Mouse (Mus musculus) left cerebral cortex, postnatal 4 days (tissue): ENCODE data around the gene Igsf21. TPM values are rescaled to one million over a fixed set of nuclear protein-coding genes. Genes with fewer than 3 reads are reported as not detected.
A peak's percentile ranks its signal among the peaks of the same experiment; 100 is the strongest.

Experiments used
- DNase-seq: peaks from one replicate; pipeline ENCODE4 v3.0.0-alpha.2; 2022
- intact Hi-C: fragments of 180-260 bp; cut with DNase I; formaldehyde crosslinking; loops from one replicate; pipeline ENCODE4 v1.15.1; 2025
- total RNA-seq, 2 experiments: library from RNA; stranded (reverse); gene quantifications; 2 replicates each; pipeline ENCODE4 v1.2.3; 2021

The Igsf21 gene
- total RNA-seq = 100 to 1,000 TPM; 104 to 114 TPM

DNA sequence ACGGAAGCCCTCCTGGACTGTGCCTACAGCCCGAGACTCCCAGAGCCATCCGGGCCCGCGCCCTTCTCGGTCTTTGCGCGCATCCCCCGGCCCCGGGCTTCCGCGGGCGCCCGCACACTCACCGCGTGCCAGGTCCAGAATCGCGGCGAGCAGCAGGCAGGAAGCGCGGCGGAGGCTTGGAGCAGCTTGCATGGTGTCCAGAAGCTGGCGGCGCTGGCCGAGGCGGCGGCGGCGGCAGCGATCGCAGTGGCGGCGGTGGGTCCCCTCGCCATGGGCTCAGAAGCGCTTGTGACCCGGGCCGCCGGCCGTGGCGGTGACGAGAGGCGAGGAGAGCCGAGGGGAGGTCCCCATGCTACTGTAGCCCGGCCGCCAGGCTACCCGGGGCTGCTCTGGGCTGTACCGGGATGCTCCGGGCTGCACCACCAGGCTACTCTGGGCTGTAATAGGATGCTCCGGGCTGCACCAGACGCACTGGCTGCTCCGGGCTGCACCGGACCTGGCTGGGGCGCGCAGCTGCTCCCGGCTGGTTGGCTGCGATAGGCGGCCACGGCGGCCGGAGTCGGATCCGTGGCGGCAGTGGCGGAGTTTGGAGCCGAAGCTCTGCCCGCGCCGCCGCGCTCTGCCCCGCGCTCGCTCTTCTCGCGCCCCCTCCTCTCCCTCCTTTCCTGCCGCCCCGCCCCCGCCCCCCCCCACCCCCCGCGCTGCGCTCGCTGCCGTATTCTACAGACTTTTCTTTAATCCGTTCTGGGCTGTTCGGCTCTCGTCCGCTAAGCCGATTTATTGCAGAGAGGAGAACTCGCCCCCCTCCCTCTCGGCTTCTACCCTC is at the start of gene Igsf21:
Igsf21 (minus strand) TSS at position 605 of the 826 bp plus-strand sequence.
- DNase-seq = peak; percentile 61
- intact Hi-C loops = loop anchor here (5.0 to 10.0 kb wide), 3 partner anchors 131 to 374 kb away; no protein-coding TSS in a partner anchor

DNA sequence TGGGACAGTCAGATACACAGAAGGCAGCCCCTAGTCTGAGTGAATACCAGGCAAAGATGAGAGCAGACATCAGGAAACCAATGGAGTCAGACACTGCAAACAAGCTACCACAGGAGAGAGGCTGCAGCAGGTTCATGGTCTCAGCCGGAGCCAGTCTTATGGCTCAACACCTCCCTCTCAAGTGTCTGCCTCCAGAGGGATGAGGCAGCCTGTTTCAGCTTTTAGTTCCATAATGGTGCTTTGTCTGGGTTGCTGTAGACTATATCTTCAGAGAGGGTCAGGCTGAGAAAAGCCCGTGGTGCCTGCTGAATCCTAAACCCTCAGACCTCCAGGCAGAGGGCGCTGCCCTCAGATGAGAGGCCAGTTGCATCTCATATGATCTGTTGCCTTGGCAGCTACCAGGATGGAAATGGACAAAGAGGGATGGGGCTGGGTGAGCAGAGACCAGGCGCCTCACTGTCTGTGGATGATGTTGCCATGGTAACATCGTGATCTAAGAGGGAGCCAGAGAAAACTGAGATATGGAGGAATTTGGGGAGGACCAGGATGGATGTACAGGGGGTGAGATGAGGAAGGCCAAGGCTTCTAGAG is 39.2 kb upstream of the Igsf21 start:
- peak; percentile 47 for DNase-seq
- intact Hi-C loops = no loop called here

DNA sequence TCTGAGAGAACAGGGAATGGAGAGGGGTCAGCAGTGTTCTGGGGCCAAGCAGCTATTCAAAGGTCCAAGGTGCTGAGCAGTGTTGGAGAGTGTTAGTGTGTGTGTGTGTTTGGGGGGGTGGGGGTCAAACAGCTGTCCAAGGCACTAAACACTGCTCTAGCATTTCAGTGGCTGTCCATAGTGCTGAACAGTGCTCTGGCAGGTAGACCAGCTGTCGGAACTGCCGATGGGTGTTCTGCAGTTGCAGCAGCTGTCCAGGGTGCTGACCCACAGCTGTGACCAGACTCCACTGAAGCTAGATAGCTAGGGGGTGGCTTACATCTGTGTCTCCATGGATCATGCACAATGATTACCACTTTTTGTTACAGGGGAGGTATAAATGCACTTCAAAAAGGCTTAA is 36.8 kb upstream of the Igsf21 start:
- DNase-seq = no peak
- intact Hi-C loops = no loop called here

DNA sequence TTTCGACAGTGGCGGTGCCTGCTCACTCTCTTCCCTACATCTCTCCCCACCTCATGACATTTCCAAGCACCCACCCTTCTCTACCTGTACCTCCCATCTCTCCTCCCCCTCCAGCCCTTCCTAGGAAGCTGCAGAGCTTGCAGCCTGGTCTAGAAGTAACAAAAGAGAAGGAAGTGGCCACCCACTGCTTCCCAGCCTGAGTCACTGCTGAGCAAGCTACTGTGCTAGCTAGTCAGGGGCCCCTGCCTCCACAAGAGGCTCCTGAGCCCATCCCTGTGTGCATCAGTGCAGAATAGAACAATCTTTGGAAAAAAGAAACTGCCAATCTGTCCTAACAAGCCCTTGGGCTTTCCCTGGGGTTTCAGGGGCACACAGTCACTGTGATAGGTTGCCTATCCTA is 31.7 kb upstream of the Igsf21 start:
- intact Hi-C loops = no loop called here
- no peak for DNase-seq

DNA sequence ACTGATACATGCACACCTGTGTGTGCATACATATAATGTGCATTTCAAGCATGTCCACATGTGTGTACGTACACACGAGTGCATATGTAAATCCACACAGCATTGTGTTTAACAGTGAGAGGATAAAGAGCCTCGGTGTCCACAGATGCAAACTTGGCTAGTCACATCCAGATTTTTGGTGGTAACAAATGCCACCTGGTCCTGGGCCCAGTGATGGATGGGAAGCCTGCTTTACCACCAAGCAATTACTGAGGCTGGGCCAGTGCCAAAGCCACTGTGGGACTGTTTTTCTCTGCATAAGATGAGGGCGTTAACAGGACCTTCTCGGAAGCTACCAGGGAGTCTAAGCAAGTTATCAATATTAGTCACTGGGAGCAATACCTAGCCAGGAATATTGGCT is 25.3 kb upstream of the Igsf21 start:
- peak; percentile 67 for DNase-seq
- intact Hi-C loops = no loop called here

DNA sequence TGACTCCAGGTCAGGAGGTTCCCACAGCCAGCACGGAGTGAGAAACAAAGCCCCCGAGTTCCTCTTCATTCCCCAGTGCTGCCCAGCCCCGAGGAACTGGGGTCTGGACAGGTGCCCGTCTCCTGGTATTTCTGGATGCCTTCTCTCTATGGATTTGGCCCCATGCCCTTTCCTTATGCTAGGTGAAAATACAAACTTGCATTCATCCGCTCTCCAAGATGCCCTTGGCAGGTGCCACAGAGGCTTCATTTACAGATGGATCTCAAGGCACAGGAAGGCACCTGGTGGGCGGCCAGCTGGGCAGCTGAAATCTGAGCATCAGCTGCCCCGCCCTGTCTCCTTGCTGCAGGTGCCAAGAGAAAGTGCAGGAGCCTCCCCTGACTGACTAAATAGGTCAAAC is 23.9 kb upstream of the Igsf21 start:
- peak; percentile 67 for DNase-seq
- intact Hi-C loops = no loop called here

DNA sequence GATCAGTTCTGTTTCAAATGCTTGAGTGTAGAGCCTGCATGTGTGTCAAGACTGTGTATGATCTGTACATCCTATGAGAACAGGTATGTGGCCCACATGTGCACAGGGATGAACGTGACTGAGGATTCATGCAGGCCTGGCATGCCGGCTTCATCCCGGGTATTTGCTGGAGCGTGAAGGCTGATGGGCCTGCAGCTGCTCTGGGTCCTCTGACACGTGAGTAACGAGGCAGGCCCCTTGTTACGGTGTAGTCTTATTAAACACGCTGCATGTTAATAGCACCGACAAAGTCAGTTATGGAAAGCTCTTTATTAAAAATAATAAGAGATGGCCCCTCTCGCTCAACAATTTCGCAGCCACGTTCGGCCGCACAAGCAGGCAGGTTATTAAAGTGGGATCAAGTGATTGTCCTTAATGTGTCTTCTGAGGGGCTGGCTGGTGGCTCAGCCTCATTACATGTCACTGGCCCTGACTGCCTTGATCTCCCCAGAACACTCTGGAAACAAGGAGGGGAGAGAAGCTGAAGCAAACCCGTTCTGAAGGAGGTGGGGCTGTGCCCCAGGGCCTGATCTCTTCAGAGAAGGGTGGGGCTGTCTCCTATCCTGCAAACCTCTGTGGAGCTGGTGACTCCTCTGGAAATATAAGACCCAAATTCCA is 22.7 kb upstream of the Igsf21 start:
- intact Hi-C loops = no loop called here

DNA sequence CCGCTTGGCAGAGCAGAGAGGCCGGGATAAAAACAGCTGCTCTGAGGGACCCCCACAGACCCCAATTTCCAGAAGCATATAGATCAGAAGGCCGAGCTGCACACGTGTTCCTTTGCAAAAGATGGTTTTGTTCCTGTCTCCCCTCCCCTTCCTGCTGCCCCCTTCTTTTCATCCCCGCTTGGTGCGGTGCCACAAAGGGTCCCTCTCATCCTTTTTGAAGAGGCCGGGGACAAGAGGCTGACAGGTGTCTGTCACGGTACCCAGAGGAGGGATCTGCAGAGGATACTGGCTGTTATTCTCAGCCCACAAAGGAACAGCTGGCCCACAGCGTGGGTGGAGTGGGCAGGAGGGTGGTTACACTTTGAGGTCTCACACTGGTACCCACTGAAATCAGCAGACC is 21.3 kb upstream of the Igsf21 start:
- intact Hi-C loops = no loop called here
- no peak for DNase-seq

More for the DNA sequence above, 22.7 kb upstream of the Igsf21 start:
- no peak for DNase-seq

DNA sequence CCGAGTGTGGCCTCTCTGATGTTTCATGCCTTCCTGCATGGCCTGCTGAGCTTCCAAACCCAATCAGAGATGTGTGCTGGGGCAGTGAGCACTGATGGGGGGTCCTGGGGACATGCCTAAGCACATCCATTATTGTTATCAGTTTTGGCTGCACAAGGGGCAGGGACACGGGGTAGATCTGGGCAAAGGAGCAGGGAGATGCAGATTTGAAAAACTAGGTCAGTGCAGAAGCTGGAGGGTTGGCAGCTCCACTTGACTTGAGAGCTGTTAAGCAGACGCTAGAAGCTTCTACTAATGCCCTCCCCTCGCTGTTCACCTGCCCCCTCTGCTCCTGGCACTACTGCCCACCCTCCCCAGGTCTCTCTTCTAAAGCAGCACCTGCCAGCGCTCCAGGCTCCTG is 20.5 kb upstream of the Igsf21 start:
- DNase-seq = no peak
- intact Hi-C loops = no loop called here

DNA sequence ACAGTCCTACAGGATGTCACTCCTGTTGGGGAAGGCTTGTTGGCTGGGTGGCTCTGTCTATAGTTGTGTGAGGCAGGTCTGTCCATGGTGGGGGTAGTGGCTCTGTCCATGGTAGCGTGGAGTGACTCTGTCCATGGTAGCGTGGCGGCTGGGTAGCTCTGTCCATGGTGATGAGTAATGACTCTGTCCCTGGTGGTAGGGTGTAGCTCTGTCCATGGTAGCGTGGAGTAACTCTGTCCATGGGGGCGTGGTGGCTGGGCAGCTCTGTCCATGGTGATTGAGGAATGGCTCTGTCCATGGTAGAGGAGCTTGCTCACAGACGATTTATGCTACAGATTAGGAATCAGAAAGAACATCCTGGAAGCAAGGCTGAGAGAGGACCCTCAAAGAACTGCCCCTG is 12.4 kb upstream of the Igsf21 start:
- no peak for DNase-seq
- intact Hi-C loops = no loop called here

DNA sequence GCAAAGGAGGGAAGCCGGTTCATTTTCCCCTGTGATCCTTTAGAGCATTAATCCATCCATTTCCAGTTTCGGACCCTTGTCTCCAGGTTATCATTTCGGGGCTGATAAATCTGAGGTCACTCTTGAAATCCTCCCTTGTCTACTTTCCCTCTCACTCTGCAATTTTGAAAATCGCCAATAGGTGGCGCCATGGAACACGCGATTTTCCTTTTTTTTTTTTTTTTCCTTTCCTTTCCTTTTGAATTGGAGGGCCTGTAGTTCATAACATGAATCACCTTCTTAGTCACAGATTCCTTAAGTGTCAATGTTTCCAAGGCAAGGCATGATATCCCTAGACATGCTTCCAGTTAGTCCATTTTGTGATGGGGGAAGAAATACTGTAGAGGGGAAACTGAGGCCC is 5.8 kb upstream of the Igsf21 start:
- intact Hi-C loops = no loop called here
- peak; percentile 55 for DNase-seq

DNA sequence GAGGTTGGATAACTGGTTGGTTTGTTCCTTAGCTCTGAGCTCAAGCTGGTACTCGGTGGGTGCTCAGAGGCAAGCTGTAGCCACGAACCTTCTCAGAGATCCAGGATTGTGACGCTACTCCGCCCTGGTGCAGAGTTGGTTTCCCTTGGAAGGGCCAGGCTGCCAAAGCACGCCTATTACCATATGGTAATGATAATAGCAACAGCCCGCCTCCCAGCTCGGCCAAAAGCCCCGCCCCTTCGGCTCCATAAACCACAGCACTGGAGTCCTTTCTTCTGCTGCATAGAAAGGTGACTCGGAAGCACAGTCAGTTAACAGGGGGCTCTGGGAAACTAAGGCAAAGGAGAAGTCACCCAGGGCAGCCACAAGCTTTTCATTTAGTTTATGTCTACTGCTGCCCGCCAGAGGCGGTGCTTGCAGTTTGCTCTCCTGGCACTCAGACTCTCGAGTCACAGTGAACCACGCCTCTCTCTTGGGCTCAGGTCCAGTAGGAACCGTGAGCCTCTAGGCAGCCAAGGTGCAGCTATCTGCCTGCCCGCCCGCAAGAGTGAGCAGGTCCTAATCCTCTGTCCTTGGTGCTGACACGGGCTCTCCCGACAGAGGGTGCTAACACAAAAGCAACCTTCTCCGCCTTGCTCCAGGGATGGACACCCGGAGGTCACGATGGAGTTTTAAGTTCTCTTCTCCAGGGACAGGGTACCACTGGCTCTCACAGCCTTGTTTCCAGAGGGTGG is 2.6 kb upstream of the Igsf21 start:
- peak; percentile 75 for DNase-seq
- intact Hi-C loops = loop anchor here (5.0 to 10.0 kb wide), 3 partner anchors 128 to 377 kb away; no protein-coding TSS in a partner anchor

DNA sequence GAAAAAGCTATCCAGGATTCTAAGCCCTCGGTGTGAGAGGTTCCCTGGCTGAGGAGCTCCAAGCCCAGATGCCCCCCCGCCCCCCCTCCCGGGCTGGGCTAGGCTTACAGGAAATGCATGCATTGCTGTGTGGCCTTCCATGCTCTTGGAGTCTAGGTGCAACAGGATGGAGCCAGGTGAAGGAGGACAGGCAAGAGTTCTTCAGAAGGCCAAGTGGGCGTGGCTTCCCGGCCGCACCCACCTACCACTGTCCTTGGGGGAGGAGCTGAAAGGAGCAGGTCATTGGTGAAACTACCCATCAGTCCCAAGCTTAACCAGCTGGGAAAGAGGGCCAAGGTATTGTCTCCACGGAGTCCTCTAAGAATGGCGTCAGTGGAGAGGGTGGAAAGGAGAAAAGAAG is 1.8 kb upstream of the Igsf21 start:
- intact Hi-C loops = loop anchor here (5.0 to 10.0 kb wide), 3 partner anchors 129 to 376 kb away; no protein-coding TSS in a partner anchor
- no peak for DNase-seq

DNA sequence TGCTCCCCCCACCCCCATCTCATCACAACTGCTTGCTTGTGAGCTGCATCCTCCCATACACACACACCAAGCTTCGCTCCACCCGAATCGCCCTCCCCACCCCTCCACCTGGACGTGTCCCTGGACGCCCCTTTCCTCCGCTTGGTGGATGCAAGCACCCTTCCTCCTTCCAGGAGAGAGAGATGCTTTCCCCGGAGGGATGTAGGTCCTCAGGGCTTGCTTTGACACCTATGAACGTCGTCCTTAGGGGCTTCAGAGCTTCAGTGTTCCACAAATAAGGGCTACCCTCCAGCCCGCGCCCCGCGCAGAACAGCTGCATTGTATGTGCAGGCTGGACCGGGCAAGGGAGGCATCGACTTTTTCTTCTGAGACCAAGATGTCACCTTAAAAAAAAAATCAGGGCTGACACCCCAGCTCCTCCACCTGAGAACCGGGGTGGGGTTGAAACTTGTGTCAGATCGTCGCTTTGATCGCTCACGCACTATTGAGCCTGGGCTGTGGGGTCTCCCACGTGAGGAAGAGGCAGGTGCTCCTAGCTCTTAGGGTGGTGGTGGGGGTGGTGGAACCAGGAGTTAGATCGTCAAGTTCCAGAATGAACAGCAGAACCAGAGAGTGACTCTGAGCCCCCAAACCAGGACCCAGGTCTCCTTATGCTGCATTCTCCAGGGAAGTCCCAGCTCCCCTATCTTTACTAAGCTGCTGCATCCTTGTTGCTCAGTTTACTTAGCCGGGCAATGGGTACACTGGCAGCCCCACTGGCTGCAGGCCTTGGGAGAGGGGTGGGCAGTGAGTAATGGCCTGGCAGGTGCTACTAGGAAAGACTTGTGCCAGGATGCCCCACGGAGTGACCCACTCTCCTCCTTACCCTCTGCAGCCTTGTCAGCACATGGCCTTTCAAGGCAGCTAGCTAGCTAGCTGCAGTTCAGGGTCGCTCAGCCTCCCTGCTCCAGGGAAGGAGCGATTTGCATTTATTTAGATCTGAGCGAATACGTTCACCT is 721 bp upstream of the Igsf21 start:
- DNase-seq = peak; percentile 60
- intact Hi-C loops = loop anchor here (5.0 to 10.0 kb wide), 3 partner anchors 130 to 375 kb away; no protein-coding TSS in a partner anchor

DNA sequence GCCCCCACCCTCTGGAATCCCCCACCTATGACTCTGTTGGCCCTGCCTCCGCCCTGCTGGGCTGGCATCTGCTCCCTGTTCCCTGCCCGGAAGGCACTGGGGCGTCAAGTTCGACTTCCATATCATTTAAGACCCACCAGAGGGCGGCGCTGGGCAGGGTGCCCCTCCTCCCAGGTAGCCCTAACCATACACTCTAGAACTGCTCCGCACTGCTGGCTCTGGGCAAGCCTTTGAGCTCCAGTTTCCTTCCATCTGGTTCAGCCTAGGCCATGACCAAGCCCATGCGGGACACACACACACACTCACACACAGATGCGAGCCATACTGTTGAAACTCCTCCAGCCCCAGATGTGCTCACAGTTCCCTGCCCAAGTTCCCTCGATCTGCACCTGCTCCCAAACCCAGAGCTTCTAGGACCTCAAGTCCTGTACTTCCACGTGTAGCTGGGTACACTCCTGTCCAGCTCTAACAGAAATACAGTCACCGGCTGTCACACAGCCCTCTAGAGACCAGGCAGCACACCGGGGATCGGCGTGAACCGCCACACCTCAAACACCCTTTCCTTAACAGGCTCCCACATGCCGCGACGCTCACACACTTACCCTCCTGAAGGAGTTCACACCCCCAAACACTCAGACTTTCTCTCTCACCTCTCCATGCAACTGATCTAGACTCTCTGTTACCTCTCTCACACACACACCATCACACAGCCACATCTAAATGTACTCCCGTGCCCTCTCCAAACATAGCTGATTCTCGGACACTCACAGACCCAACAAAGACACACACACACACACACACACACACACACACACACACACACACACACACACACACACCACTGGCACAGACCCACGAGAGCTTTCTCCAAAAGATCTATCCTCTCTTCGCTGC is 1.1 kb downstream of the Igsf21 start:
- intact Hi-C loops = loop anchor here (5.0 to 10.0 kb wide), 3 partner anchors 132 to 373 kb away; no protein-coding TSS in a partner anchor
- peak; percentile 91 for DNase-seq

DNA sequence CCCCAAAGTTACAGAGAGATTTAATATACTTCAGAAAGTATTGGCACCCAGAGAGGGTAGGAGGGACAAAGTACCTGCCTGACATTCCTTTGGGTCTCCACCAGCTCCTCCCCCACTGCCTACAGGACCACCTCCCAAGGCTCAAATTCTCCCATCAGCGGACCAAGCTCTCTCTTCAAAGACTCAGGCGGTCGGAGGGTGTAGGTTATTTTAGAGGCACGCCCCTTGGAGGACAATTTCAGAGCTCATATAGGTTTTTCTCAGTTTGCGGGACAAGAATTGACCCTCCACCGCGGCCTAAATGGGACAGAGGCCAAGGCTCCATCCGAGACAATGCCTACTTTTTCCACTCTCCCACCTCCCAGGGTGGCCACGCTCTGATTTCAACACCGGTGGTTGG is 1.7 kb downstream of the Igsf21 start:
- intact Hi-C loops = loop anchor here (5.0 to 10.0 kb wide), 3 partner anchors 132 to 373 kb away; no protein-coding TSS in a partner anchor
- DNase-seq = no peak

DNA sequence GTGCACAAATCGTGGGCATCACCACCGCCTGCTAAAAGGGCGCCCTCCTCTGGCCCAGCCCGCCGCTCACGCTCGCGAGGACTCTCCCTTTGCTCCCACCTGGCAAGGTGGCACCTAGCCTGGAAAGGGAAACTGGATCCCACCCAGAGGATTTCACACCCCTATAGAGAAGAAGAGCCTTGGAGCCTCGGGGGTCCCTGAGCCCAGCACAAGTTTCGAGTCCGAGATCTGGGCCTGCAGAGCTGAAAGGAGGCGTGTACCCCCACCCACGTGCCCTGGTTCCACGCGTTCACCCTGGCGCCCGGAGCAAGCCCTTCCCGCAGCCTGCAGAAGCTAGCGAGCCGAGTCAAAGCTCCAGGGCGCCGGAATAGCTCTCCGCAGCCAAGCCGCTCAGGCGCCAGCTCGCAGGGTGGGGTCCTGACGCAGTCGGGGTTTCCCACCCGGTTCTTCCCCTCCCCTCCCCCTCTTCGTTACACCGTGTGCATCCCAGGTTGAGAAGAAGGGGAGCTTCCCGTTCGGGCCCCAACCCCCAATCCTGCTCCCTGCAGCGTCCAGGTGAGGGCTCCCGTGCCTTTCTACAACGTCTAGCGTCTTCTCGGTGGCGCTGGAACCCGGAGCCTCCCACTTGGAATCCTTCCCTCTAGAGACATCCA is 2.3 kb downstream of the Igsf21 start:
- intact Hi-C loops = loop anchor here (10.0 kb wide), 1 partner anchor 301 kb away; no protein-coding TSS in a partner anchor
- DNase-seq = peak; percentile 50

DNA sequence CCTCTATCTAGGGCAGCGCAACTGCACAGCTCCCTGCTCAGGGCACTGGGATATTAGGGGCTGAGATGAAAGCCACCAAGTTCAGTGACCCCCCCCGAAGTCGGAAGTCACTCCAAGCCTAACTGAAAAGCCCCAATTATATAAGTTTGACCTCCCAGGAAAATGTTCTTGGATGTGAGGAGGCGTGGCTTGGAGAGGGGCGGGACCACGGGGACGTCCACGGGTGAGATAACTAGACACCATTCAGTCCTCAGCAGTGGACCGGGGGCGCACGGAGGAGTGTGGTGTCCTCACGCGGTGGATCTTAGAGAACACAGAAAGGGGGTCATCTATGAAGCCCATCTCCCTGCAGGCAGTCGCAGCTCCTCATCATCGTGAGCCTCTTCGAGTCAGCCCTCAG is 3.4 kb downstream of the Igsf21 start:
- intact Hi-C loops = loop anchor here (10.0 kb wide), 1 partner anchor 302 kb away; no protein-coding TSS in a partner anchor
- no peak for DNase-seq
